Mouse (Mus musculus) lung, embryonic 14.5 days (tissue): Measurements from ENCODE around the gene Gigyf2. TPM values are rescaled to one million over a fixed set of nuclear protein-coding genes. Genes with fewer than 3 reads are reported as not detected.
A peak's percentile ranks its signal among the peaks of the same experiment; 100 is the strongest.
"Not testable (repeated sequence)": the region's sequence is repeated elsewhere in the genome, so short reads cannot be mapped to it uniquely, and the experiment has no call there.

Source experiments
- ATAC-seq: fragments of 200-750 bp; cut with Nextera tagmentation; 2 replicates; pipeline ENCODE4 v1.8.0; 2017; ENCODE audit warnings: mild to moderate bottlenecking, moderate TSS enrichment, moderate library complexity; ENCODE audit not compliant: insufficient read depth
- DNase-seq: peaks from one replicate; pipeline ENCODE4 v3.0.0-alpha.2; 2015
- H3K27ac ChIP-seq: fragments of 300-500 bp; sonication (generic); 2 replicates; pipeline ENCODE4 v1.5.1; 2014; ENCODE audit warnings: low read depth, mild to moderate bottlenecking, moderate library complexity
- H3K27me3 ChIP-seq: fragments of 300-500 bp; sonication (generic); 2 replicates; pipeline ENCODE4 v1.6.1; 2014; ENCODE audit warnings: low read length, control low read depth; ENCODE audit not compliant: insufficient read depth
- H3K36me3 ChIP-seq: fragments of 300-500 bp; sonication (generic); 2 replicates; pipeline ENCODE4 v1.6.1; 2014; ENCODE audit warnings: control low read depth; ENCODE audit not compliant: insufficient read depth
- H3K4me1 ChIP-seq: fragments of 300-500 bp; sonication (generic); 2 replicates; pipeline ENCODE4 v1.6.1; 2014; ENCODE audit warnings: antibody characterized with exemption, control low read depth; ENCODE audit not compliant: insufficient read depth
- H3K4me2 ChIP-seq: fragments of 300-500 bp; sonication (generic); 2 replicates; pipeline ENCODE4 v1.6.1; 2014; ENCODE audit warnings: mild to moderate bottlenecking
- H3K4me3 ChIP-seq: fragments of 300-500 bp; sonication (generic); 2 replicates; pipeline ENCODE4 v1.5.1; 2014; ENCODE audit warnings: low read depth, low read length
- H3K9ac ChIP-seq: fragments of 300-500 bp; sonication (generic); 2 replicates; pipeline ENCODE4 v1.6.1; 2014
- H3K9me3 ChIP-seq: fragments of 300-500 bp; sonication (generic); 2 replicates; pipeline ENCODE4 v1.6.1; 2016; ENCODE audit warnings: low read depth, low read length, control low read depth
- CTCF ChIP-seq: IDR thresholded peaks from 2 replicates; pipeline ENCODE4 v1.5.1; 2016; ENCODE audit warnings: antibody characterized with exemption, low read depth
- WGBS: fragments of 180-500 bp; shearing (Covaris S2); extraction: QIAGEN DNeasy Blood & Tissue Kit; methylation state at CpG from one replicate; pipeline ENCODE4 v1.1.7; 2014; 5-methylcytosine and 5-hydroxymethylcytosine counted together
- polyA plus RNA-seq: library from polyadenylated mRNA; unstranded; fragments of >200 nt; fragmentation: Nextera tagmentation; extraction: Ambion mirVana; gene quantifications from 2 replicates; pipeline ENCODE4 v1.2.1, GENCODE M21; 2014

Gene Gigyf2
- polyA plus RNA-seq, 1 experiment from 2014 or later: 49.6 TPM

GRCm38 (mm10) chr1:87449432-87449831 is 122.6 kb downstream of the Gigyf2 start:
- ATAC-seq (no peak), DNase-seq (no peak)
- Histone ChIP-seq H3K27ac (no peak overlapping the region), H3K27me3 (no peaks in the 10 kb centered on the region), H3K9ac (no peak overlapping the region), H3K36me3 (peaks cover 51% of the 10 kb centered on the region), H3K4me1 (no peaks in the 10 kb centered on the region), H3K9me3 (no peaks in the 10 kb centered on the region), H3K4me3 (no peak overlapping the region), H3K4me2 (no peak overlapping the region)
- 86% methylated on average over 4 of the region's 4 CpGs for WGBS
- TF ChIP-seq CTCF: no peak

- TF ChIP-seq CTCF: no peak
- WGBS: 92% methylated on average over 1 of the region's 1 CpGs
- no peaks in the 10 kb centered on the region for H3K27me3 ChIP-seq
- H3K36me3 ChIP-seq: no peaks in the 10 kb centered on the region
- H3K9ac ChIP-seq: no peak overlapping the region
- H3K9me3 ChIP-seq: no peaks in the 10 kb centered on the region
- ATAC-seq: no peak
- DNase-seq: no peak
- no peak overlapping the region for H3K27ac ChIP-seq
- H3K4me1 ChIP-seq: no peaks in the 10 kb centered on the region
- no peak overlapping the region for H3K4me3 ChIP-seq
- no peak overlapping the region for H3K4me2 ChIP-seq
Observed at GRCm38 (mm10) chr1:87456425-87456824, 129.6 kb downstream of the Gigyf2 start.

GRCm38 (mm10) chr1:87458045-87458444 is 131.2 kb downstream of the Gigyf2 start:
- 86% methylated on average over 4 of the region's 4 CpGs for WGBS
- ATAC-seq (no peak), DNase-seq (no peak)
- Histone ChIP-seq H3K4me3 (no peak overlapping the region), H3K27me3 (no peaks in the 10 kb centered on the region), H3K9ac (no peak overlapping the region), H3K36me3 (no peaks in the 10 kb centered on the region), H3K27ac (no peak overlapping the region), H3K9me3 (no peaks in the 10 kb centered on the region), H3K4me1 (no peaks in the 10 kb centered on the region), H3K4me2 (no peak overlapping the region)
- TF ChIP-seq CTCF: no peak

GRCm38 (mm10) chr1:87459856-87460255 is 133.1 kb downstream of the Gigyf2 start:
- H3K27ac ChIP-seq, DNase-seq, H3K9ac ChIP-seq, H3K4me2 ChIP-seq, H3K9me3 ChIP-seq, H3K4me3 ChIP-seq, H3K36me3 ChIP-seq, H3K4me1 ChIP-seq, ATAC-seq, H3K27me3 ChIP-seq: not testable (repeated sequence)
- 81% methylated on average over 5 of the region's 7 CpGs for WGBS

DNA sequence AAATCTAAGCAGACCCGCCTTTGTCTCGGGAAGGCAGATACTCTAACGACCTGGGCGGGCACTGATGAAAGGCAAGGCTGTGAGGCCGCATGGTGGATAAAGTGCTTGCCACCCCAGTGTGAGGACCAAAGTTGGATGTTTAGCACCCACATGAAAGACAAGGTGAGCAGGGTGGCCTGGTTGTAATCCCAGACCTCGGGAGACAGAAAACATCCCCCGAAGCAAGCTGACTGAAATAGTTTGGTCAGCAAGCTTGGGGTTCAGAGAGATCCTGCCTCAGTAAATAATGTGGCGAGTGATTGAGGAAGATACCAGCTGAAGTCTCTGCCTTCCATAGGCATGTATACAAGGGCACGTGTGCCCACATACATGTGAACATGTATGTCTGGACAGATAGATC is 140.7 kb downstream of the Gigyf2 start:
- 72% methylated on average over 9 of the region's 9 CpGs for WGBS
- no peaks in the 10 kb centered on the region for H3K27me3 ChIP-seq
- no peak overlapping the region for H3K9ac ChIP-seq
- no peaks in the 10 kb centered on the region for H3K9me3 ChIP-seq
- no peak overlapping the region for H3K4me3 ChIP-seq
- no peak overlapping the region for H3K27ac ChIP-seq
- H3K4me1 ChIP-seq: no peaks in the 10 kb centered on the region
- H3K36me3 ChIP-seq: no peaks in the 10 kb centered on the region
- DNase-seq (no peak), ATAC-seq (no peak)
- no peak for TF ChIP-seq CTCF
- H3K4me2 ChIP-seq: no peak overlapping the region

- Histone ChIP-seq H3K4me3 (no peak overlapping the region), H3K27ac (no peak overlapping the region), H3K36me3 (no peaks in the 10 kb centered on the region), H3K27me3 (no peaks in the 10 kb centered on the region), H3K9me3 (no peaks in the 10 kb centered on the region), H3K4me1 (no peaks in the 10 kb centered on the region), H3K9ac (no peak overlapping the region), H3K4me2 (no peak overlapping the region)
- no peak for ATAC-seq
- peak; percentile 47 for DNase-seq
- WGBS: 67% methylated on average over 6 of the region's 6 CpGs
- TF ChIP-seq CTCF: 0 out of 2 replicates have a peak, but pooled peaks have one; percentile 33
Observed at GRCm38 (mm10) chr1:87468321-87468720, 141.5 kb downstream of the Gigyf2 start.

DNA sequence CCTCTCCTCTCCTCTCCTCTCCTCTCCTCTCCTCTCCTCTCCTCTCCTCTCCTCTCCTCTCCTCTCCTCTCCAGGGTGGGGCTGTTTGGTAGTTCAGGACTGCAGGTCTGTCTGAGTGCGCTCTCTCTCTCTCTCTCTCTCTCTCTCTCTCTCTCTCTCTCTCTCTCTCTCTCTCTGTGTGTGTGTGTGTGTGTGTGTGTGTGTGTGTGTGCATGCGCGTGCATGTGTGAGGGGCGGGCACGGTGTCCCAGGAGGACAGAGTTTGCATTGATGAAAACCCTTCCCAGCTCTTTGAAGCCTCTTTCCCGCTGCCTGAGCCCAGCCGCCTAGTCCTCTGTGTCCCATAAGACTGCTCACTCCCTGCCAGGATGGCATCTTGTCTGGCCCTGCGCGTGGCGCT is 143.2 kb downstream of the Gigyf2 start, which contains the start of gene Snorc:
Gene Snorc, plus strand, starts transcription at position 301 of the 400 bp plus-strand sequence.
- not testable (repeated sequence) for H3K9me3 ChIP-seq, H3K4me2 ChIP-seq, H3K27ac ChIP-seq, ATAC-seq, H3K9ac ChIP-seq, H3K36me3 ChIP-seq, H3K4me3 ChIP-seq, DNase-seq, H3K4me1 ChIP-seq
- peaks cover 11% of the 10 kb centered on the region for H3K27me3 ChIP-seq
- WGBS: 44% methylated on average over 9 of the region's 10 CpGs

DNA sequence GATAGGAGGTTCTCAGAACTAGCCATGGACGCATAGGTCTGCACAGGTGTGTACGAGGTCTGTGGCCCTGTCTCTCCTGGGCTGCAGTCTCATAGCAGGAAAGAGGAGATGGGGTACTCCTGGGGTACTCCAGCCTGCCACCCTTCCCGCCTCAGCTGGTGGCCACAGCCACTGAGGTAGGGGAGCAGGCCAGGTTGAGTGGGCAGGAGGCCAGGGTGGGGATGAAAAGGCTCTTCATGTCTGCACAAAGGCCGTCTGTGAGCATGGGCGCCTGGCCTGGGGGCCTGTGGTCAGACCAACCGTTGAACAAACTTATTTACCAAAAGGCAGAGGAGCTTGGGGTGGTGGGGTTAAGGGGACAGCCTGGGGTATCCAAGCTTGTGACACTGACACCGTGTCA is 145.1 kb downstream of the Gigyf2 start:
- no peak overlapping the region for H3K27ac ChIP-seq
- peaks cover 26% of the 10 kb centered on the region for H3K27me3 ChIP-seq
- H3K9ac ChIP-seq: no peak overlapping the region
- H3K36me3 ChIP-seq: no peaks in the 10 kb centered on the region
- DNase-seq (no peak), ATAC-seq (no peak)
- 69% methylated on average over 7 of the region's 7 CpGs for WGBS
- no peak overlapping the region for H3K4me2 ChIP-seq
- no peak overlapping the region for H3K4me3 ChIP-seq
- no peaks in the 10 kb centered on the region for H3K9me3 ChIP-seq
- TF ChIP-seq CTCF: no peak
- H3K4me1 ChIP-seq: no peaks in the 10 kb centered on the region
